ENCODE assay signal across 26 mouse cellular contexts in the genomic region with DNA sequence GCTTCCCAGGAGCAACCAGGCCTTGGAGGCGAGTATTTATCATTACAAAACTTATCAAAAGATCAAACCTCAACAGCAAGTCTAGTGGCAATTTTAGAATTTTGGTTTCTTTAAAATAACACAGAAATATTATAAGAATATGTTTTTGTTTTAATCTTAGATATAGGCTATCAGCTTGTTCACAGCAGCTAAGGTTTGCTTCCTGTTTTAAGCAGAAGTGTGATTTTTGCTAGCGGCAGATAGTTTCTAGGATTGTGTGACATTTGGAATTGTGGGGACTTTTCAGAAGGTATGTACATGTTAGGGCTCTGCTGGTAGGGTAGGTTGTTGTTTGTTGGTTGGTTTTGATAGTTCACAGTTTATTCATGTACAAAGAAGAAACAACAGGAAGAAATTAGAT. TPM values are rescaled to one million over a fixed set of nuclear protein-coding genes. Genes with fewer than 3 reads are reported as not detected.
"Had no signal": no experiment of that assay in that cellular context is flagged by ENCODE, and none has a peak within 500 bp of the region (broad histone marks: within the 10 kb centered on the region; RNA-seq: fewer than 3 reads in every experiment).

No protein-coding gene starts in this region.

- H3K4me3 ChIP-seq: heart, adult 2 months; heart, embryonic 13.5 days; heart, embryonic 15.5 days; hindbrain, embryonic 13.5 days; hindbrain, embryonic 15.5 days; intestine, embryonic 15.5 days; kidney, embryonic 15.5 days; limb, embryonic 13.5 days; limb, embryonic 15.5 days had no signal

- H3K36me3 ChIP-seq: heart, embryonic 13.5 days; heart, embryonic 15.5 days; hindbrain, embryonic 13.5 days; hindbrain, embryonic 15.5 days; intestine, embryonic 15.5 days; kidney, embryonic 15.5 days; limb, embryonic 13.5 days; limb, embryonic 15.5 days had no signal

- H3K27me3 ChIP-seq: heart, embryonic 13.5 days; heart, embryonic 15.5 days; hindbrain, embryonic 13.5 days; hindbrain, embryonic 15.5 days; intestine, embryonic 15.5 days; kidney, embryonic 15.5 days; limb, embryonic 13.5 days; limb, embryonic 15.5 days had no signal

- H3K27ac ChIP-seq: heart, adult 2 months; heart, embryonic 13.5 days; heart, embryonic 15.5 days; hindbrain, embryonic 13.5 days; hindbrain, embryonic 15.5 days; hindbrain, postnatal 0 days; intestine, embryonic 15.5 days; kidney, embryonic 15.5 days; kidney, postnatal 0 days; limb, embryonic 13.5 days; limb, embryonic 15.5 days had no signal

- ATAC-seq: forebrain, postnatal 0 days; hindbrain, postnatal 0 days; intestine, embryonic 15.5 days had no signal

- H3K4me1 ChIP-seq: hindbrain, embryonic 15.5 days; limb, embryonic 15.5 days had no signal

- H3K9me3 ChIP-seq: heart, embryonic 13.5 days; heart, embryonic 15.5 days; hindbrain, embryonic 13.5 days; hindbrain, embryonic 15.5 days; intestine, embryonic 15.5 days; kidney, embryonic 15.5 days; limb, embryonic 13.5 days; limb, embryonic 15.5 days had no signal

- H3K4me2 ChIP-seq: heart, embryonic 11.5 days; heart, embryonic 13.5 days; heart, embryonic 15.5 days; hindbrain, embryonic 13.5 days; hindbrain, embryonic 15.5 days; intestine, embryonic 15.5 days; kidney, embryonic 15.5 days; limb, embryonic 13.5 days; limb, embryonic 15.5 days had no signal

- DNase-seq: forebrain, postnatal 0 days; gastrocnemius, postnatal 14 days; gastrocnemius, postnatal 36 days; heart, adult 2 months; heart, postnatal 14 days; heart, postnatal 36 days; kidney, adult 11 months; kidney, adult 2 months; kidney, adult 9 months; kidney, postnatal 14 days; kidney, postnatal 36 days; layer of hippocampus, adult 9-11 months; layer of hippocampus, postnatal 36 days; left cerebral cortex, postnatal 4 days had no signal

- H3K9ac ChIP-seq: forebrain, postnatal 0 days; heart, embryonic 13.5 days; heart, embryonic 15.5 days; hindbrain, embryonic 13.5 days; hindbrain, embryonic 15.5 days; intestine, embryonic 15.5 days; kidney, embryonic 15.5 days; limb, embryonic 13.5 days; limb, embryonic 15.5 days had no signal

RNA-seq across cellular contexts. Expression of gene Ddc, which starts 2.5 kb away (rescaled TPM):
- total RNA-seq: hematopoietic stem cell, adult 5-6 weeks had no signal
